Mouse (Mus musculus) E14TG2a.4 (cell line): ENCODE measurements around the gene Lrp8.

ENCODE experiments used
- CTCF ChIP-seq: conservative IDR thresholded peaks from 2 replicates; pipeline ENCODE4 v1.5.1; 2014; ENCODE audit warnings: low read length
- POU5F1 ChIP-seq: IDR thresholded peaks from 2 replicates; pipeline ENCODE4 v1.6.1; 2014; ENCODE audit warnings: low read length, borderline replicate concordance

GRCm38 (mm10) chr4:107817463-107817862 lies 15.4 kb downstream of the Lrp8 start:
- TF ChIP-seq CTCF: no peak
- no peak for TF ChIP-seq POU5F1
